Mouse (Mus musculus) cortical plate, adult 2 months (tissue): ENCODE results near the gene Trib2.

Source experiments
- CTCF ChIP-seq: fragments of 200-500 bp; IDR thresholded peaks from 2 replicates; pipeline ENCODE4 v1.5.1; 2011; ENCODE audit warnings: mild to moderate bottlenecking, control low read depth, low read length; ENCODE audit not compliant: insufficient read depth; ENCODE audit errors: extremely low read depth
- POLR2A ChIP-seq: fragments of 200-500 bp; IDR thresholded peaks from 2 replicates; pipeline ENCODE4 v1.6.1; 2011; ENCODE audit warnings: mild to moderate bottlenecking, low read length, control low read depth; ENCODE audit not compliant: insufficient read depth; ENCODE audit errors: extremely low read depth

DNA sequence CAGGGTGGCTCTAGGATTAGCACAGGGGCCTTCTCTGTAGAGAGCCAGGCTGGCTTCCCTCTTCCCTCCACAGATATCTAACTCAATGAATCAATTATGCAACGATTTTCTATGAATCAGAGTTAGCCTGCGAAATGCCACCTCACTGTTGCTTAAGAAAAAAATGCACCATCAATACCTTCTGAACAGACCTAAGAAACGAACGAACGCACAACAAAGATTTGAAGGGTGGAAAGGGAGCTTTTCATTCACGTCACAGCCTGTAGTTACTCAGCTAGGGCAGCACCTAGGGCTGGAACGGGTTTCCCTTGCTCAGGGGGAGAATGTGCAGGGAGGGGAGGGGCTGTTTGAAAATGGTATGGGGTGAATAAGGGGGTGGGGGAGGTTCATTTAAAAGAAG is 5.8 kb downstream of the Trib2 start:
- no peak for TF ChIP-seq POLR2A
- no peak for TF ChIP-seq CTCF
